ENCODE assay signal across 9 mouse cellular contexts in the genomic region with DNA sequence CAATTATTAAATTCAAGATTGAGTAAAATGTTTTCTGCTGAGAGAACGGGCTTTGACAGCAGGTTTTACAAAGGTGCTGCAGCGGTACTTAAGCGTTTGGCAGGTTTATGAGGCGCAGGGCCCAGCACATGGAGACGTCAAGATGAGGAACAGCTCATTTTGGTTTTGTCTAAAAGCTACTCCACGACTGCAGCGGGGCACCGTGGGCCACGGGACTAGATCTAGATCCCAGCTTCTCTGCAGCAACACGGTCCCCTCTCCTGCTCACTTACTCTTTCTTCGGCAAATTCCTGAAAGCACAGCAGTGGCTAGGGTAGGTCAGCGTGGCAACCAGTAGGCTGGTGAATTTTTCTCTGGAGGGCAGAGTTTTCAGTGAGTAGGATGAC. TPM values are rescaled to one million over a fixed set of nuclear protein-coding genes. Genes with fewer than 3 reads are reported as not detected.
A peak's percentile ranks its signal among the peaks of the same experiment; 100 is the strongest.
DNase-seq lines count a peak whose midpoint lies in the region; ATAC-seq and TF ChIP-seq lines count a peak whose summit lies in the region.
"Had no signal": no experiment of that assay in that cellular context is flagged by ENCODE, and none has a peak within 500 bp of the region (broad histone marks: within the 10 kb centered on the region; RNA-seq: fewer than 3 reads in every experiment).

No protein-coding gene starts in this region.

- H3K9me3 ChIP-seq in kidney, embryonic 14.5 days (ENCODE audit: control insufficient read depth, low read length), result no peaks in the 10 kb centered on the region
- H3K9me3 ChIP-seq in forebrain, embryonic 14.5 days (replicated peaks; ENCODE audit: control insufficient read depth, low read length), result no peaks in the 10 kb centered on the region
- no peaks in the 10 kb centered on the region for H3K9me3 ChIP-seq in intestine, postnatal 0 days (ENCODE audit: control insufficient read depth)
- H3K9me3 ChIP-seq in neural tube, embryonic 12.5 days, result no peaks in the 10 kb centered on the region

- no peak overlapping the region for H3K27ac ChIP-seq in kidney, embryonic 14.5 days (ENCODE audit: low read depth, low read length)
- H3K27ac ChIP-seq in forebrain, embryonic 14.5 days (ENCODE audit: low read depth, low read length), result no peak overlapping the region
- no peak overlapping the region for H3K27ac ChIP-seq in intestine, postnatal 0 days (ENCODE audit: low read depth, low read length)
- no peak overlapping the region; the same call in 1 of the 2 replicates for H3K27ac ChIP-seq in neural tube, embryonic 12.5 days

- H3K27me3 ChIP-seq in kidney, embryonic 14.5 days (ENCODE audit: control insufficient read depth, insufficient read depth, low read length), result no peaks in the 10 kb centered on the region
- H3K27me3 ChIP-seq in forebrain, embryonic 14.5 days (replicated peaks; ENCODE audit: control insufficient read depth, insufficient read depth, low read length), result peaks cover 8% of the 10 kb centered on the region; the same call in 1 of the 2 replicates
- H3K27me3 ChIP-seq in intestine, postnatal 0 days (replicated peaks; ENCODE audit: control insufficient read depth, insufficient read depth, low read length), result no peaks in the 10 kb centered on the region
- H3K27me3 ChIP-seq in neural tube, embryonic 12.5 days (replicated peaks), result no peaks in the 10 kb centered on the region

- H3K36me3 ChIP-seq in kidney, embryonic 14.5 days (ENCODE audit: control insufficient read depth, insufficient read depth, low read length), result no peaks in the 10 kb centered on the region
- H3K36me3 ChIP-seq in forebrain, embryonic 14.5 days (ENCODE audit: control insufficient read depth, insufficient read depth, low read length), result no peaks in the 10 kb centered on the region
- H3K36me3 ChIP-seq in intestine, postnatal 0 days (ENCODE audit: control insufficient read depth, insufficient read depth), result no peaks in the 10 kb centered on the region
- no peaks in the 10 kb centered on the region for H3K36me3 ChIP-seq in neural tube, embryonic 12.5 days
- H3K36me3 ChIP-seq: G1E had no signal

- H3K4me2 ChIP-seq in kidney, embryonic 14.5 days (replicated peaks; ENCODE audit: low read depth, low read length), result peak overlapping the region; percentile 47
- H3K4me2 ChIP-seq in forebrain, embryonic 14.5 days (ENCODE audit: low read length), result peak overlapping the region; percentile 20
- H3K4me2 ChIP-seq in intestine, postnatal 0 days (replicated peaks; ENCODE audit: low read depth), result peak overlapping the region; percentile 52
- H3K4me2 ChIP-seq in neural tube, embryonic 12.5 days (replicated peaks), result peak overlapping the region; percentile 45

- 26% methylated on average over 12 of the region's 12 CpGs for WGBS in kidney, embryonic 14.5 days
- 58% methylated on average over 12 of the region's 12 CpGs for WGBS in forebrain, embryonic 14.5 days
- 45% methylated on average over 12 of the region's 12 CpGs for WGBS in intestine, postnatal 0 days
- 32% methylated on average over 12 of the region's 12 CpGs for WGBS in neural tube, embryonic 12.5 days

- H3K4me1 ChIP-seq in kidney, embryonic 14.5 days (ENCODE audit: control insufficient read depth, insufficient read depth, low read length), result 0 out of 2 replicates have a peak, but pooled peaks cover 3% of the 10 kb centered on the region
- H3K4me1 ChIP-seq in forebrain, embryonic 14.5 days (ENCODE audit: control insufficient read depth, insufficient read depth, low read length), result peaks cover 11% of the 10 kb centered on the region
- H3K4me1 ChIP-seq in intestine, postnatal 0 days (replicated peaks; ENCODE audit: control insufficient read depth, insufficient read depth, low read length), result no peaks in the 10 kb centered on the region
- H3K4me1 ChIP-seq in neural tube, embryonic 12.5 days, result peaks cover 33% of the 10 kb centered on the region

- H3K4me3 ChIP-seq in kidney, embryonic 14.5 days (ENCODE audit: low read length), result peak overlapping the region; percentile 12; the same call in 1 of the 2 replicates
- H3K4me3 ChIP-seq in forebrain, embryonic 14.5 days (ENCODE audit: low read depth, low read length), result no peak overlapping the region
- peak overlapping the region; percentile 9; the same call in 1 of the 2 replicates for H3K4me3 ChIP-seq in intestine, postnatal 0 days (ENCODE audit: low read depth, low read length)
- 0 out of 2 replicates have a peak overlapping the region, but pooled peaks have one; percentile 0 for H3K4me3 ChIP-seq in neural tube, embryonic 12.5 days

- peak; percentile 32; the same call in 1 of the 2 replicates for ATAC-seq in kidney, embryonic 14.5 days (ENCODE audit: low FRiP score, low TSS enrichment)
- 0 out of 2 replicates have a peak, but pooled peaks have one; percentile 6 for ATAC-seq in forebrain, embryonic 14.5 days
- ATAC-seq in intestine, postnatal 0 days, result no peak
- ATAC-seq in neural tube, embryonic 12.5 days (ENCODE audit: low FRiP score, low read depth), result peak; percentile 7; the same call in 1 of the 2 replicates

- no peak for TF ChIP-seq CTCF in intestine, postnatal 0 days (IDR thresholded peaks at IDR 0.05; ENCODE audit: low read depth)

- no peak for DNase-seq in kidney, postnatal 25 days
- no peak for DNase-seq in forebrain, embryonic 14.5 days (ENCODE audit: low spot score)
- DNase-seq in urinary bladder, postnatal 25 days (ENCODE audit: low spot score), result no peak
- no peak for DNase-seq in testis, postnatal 10 days (ENCODE audit: low spot score)
- DNase-seq in thymus, adult 18-20 months, result no peak

- no peak overlapping the region; the same call in 1 of the 2 replicates for H3K9ac ChIP-seq in kidney, embryonic 14.5 days (ENCODE audit: low read depth, low read length)
- no peak overlapping the region for H3K9ac ChIP-seq in forebrain, embryonic 14.5 days (ENCODE audit: low read length)
- no peak overlapping the region for H3K9ac ChIP-seq in intestine, postnatal 0 days (ENCODE audit: low read depth, low read length)
- H3K9ac ChIP-seq in neural tube, embryonic 12.5 days, result no peak overlapping the region

RNA-seq across cellular contexts. Expression of a gene that starts 38.3 kb away (rescaled TPM):
- polyA plus RNA-seq in kidney, embryonic 14.5 days (2014; fragmentation: Nextera tagmentation; extraction: Ambion mirVana), result 1.1 and 1.3 TPM in 2 replicates
- 0.79 and 1.3 TPM in 2 replicates for polyA plus RNA-seq in forebrain, embryonic 14.5 days (2014; fragmentation: Nextera tagmentation; extraction: Ambion mirVana)
- polyA plus RNA-seq in intestine, postnatal 0 days (2015; fragmentation: Nextera tagmentation; extraction: Ambion mirVana), result not detected in 2 replicates
- polyA plus RNA-seq in neural tube, embryonic 12.5 days (2016; fragmentation: Nextera tagmentation; extraction: Ambion mirVana), result 0.70 and 1.2 TPM in 2 replicates
- polyA plus RNA-seq: G1E had no signal
